Mouse (Mus musculus): ENCODE measurements at regions not wholly inside any gene's neighbourhood (a gene's known extent, or its start where the extent isn't known, plus 50 kb on each side); places are given as distances from the start of the nearest gene placed in this dataset.

GRCm38 (mm10) chr2:174565891-174566290, 77.4 kb upstream of the Zfp831 start:
- WGBS: 70% methylated on average over 7 of the region's 7 CpGs
- no peak overlapping the region for H3K4me3 ChIP-seq (ENCODE audit: low read length)

DNA sequence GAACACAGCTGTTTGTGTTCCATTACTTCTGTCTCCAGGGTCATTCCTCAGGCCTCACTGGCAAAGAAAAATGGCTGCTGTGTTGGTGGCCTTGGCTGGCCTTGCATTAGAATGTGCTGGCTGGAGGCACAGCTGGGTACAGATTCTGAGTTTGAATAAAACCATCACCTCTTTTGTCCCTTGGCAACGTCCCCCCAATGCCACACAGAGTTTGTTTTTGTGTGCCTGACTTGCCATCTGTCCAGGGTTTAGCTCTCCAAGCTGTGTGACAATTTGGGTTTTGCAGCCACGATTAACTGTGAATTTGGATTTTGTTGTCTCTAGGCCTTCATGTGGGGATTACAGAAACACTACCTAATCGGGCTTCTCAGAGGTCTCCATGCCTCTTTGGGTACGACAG, 76.6 kb upstream of the Zfp831 start:
- Histone ChIP-seq H3K9ac (ENCODE audit: low read length) (no peak overlapping the region), H3K27me3 (ENCODE audit: control insufficient read depth, insufficient read depth, low read depth, low read length) (no peaks in the 10 kb centered on the region), H3K4me2 (ENCODE audit: low read depth, low read length) (no peak overlapping the region), H3K36me3 (ENCODE audit: control insufficient read depth, insufficient read depth, low read length) (no peaks in the 10 kb centered on the region), H3K27ac (ENCODE audit: low read length) (no peak overlapping the region), H3K4me1 (replicated peaks; ENCODE audit: control insufficient read depth, insufficient read depth, low read length) (no peaks in the 10 kb centered on the region), H3K4me3 (ENCODE audit: low read length) (no peak overlapping the region), H3K9me3 (ENCODE audit: control insufficient read depth, low read length) (no peaks in the 10 kb centered on the region)
- WGBS: 80% methylated on average over 4 of the region's 4 CpGs
- ATAC-seq (ENCODE audit: low read depth): no peak

More at GRCm38 (mm10) chr2:174565891-174566290, 77.4 kb upstream of the Zfp831 start:
- H3K4me1 ChIP-seq (replicated peaks; ENCODE audit: control insufficient read depth, insufficient read depth, low read length): no peaks in the 10 kb centered on the region
- H3K27me3 ChIP-seq (ENCODE audit: control insufficient read depth, insufficient read depth, low read depth, low read length): no peaks in the 10 kb centered on the region
- H3K9ac ChIP-seq (ENCODE audit: low read length): no peak overlapping the region
- no peaks in the 10 kb centered on the region for H3K9me3 ChIP-seq (ENCODE audit: control insufficient read depth, low read length)
- no peak overlapping the region for H3K27ac ChIP-seq (ENCODE audit: low read length)
- no peaks in the 10 kb centered on the region for H3K36me3 ChIP-seq (ENCODE audit: control insufficient read depth, insufficient read depth, low read length)
- no peak overlapping the region for H3K4me2 ChIP-seq (ENCODE audit: low read depth, low read length)
- ATAC-seq (ENCODE audit: low read depth): no peak

- Histone ChIP-seq H3K4me1 (replicated peaks; ENCODE audit: control insufficient read depth, insufficient read depth, low read length) (no peaks in the 10 kb centered on the region), H3K9me3 (ENCODE audit: control insufficient read depth, low read length) (no peaks in the 10 kb centered on the region), H3K4me3 (ENCODE audit: low read length) (no peak overlapping the region), H3K36me3 (ENCODE audit: control insufficient read depth, insufficient read depth, low read length) (no peaks in the 10 kb centered on the region), H3K9ac (ENCODE audit: low read length) (no peak overlapping the region), H3K27ac (ENCODE audit: low read length) (no peak overlapping the region), H3K4me2 (ENCODE audit: low read depth, low read length) (no peak overlapping the region), H3K27me3 (ENCODE audit: control insufficient read depth, insufficient read depth, low read depth, low read length) (no peaks in the 10 kb centered on the region)
- ATAC-seq (ENCODE audit: low read depth): no peak
- WGBS: 70% methylated on average over 7 of the region's 7 CpGs
Observed at GRCm38 (mm10) chr2:174574804-174575507, 68.4 kb upstream of the Zfp831 start.

- Histone ChIP-seq H3K4me2 (ENCODE audit: low read depth, low read length) (no peak overlapping the region), H3K9ac (ENCODE audit: low read length) (no peak overlapping the region), H3K36me3 (ENCODE audit: control insufficient read depth, insufficient read depth, low read length) (no peaks in the 10 kb centered on the region), H3K27ac (ENCODE audit: low read length) (no peak overlapping the region), H3K27me3 (ENCODE audit: control insufficient read depth, insufficient read depth, low read depth, low read length) (no peaks in the 10 kb centered on the region), H3K4me3 (ENCODE audit: low read length) (no peak overlapping the region), H3K9me3 (ENCODE audit: control insufficient read depth, low read length) (no peaks in the 10 kb centered on the region), H3K4me1 (replicated peaks; ENCODE audit: control insufficient read depth, insufficient read depth, low read length) (no peaks in the 10 kb centered on the region)
- WGBS: 84% methylated on average over 6 of the region's 6 CpGs
- ATAC-seq (ENCODE audit: low read depth): no peak
Observed at GRCm38 (mm10) chr2:174575546-174575945, 67.8 kb upstream of the Zfp831 start.

DNA sequence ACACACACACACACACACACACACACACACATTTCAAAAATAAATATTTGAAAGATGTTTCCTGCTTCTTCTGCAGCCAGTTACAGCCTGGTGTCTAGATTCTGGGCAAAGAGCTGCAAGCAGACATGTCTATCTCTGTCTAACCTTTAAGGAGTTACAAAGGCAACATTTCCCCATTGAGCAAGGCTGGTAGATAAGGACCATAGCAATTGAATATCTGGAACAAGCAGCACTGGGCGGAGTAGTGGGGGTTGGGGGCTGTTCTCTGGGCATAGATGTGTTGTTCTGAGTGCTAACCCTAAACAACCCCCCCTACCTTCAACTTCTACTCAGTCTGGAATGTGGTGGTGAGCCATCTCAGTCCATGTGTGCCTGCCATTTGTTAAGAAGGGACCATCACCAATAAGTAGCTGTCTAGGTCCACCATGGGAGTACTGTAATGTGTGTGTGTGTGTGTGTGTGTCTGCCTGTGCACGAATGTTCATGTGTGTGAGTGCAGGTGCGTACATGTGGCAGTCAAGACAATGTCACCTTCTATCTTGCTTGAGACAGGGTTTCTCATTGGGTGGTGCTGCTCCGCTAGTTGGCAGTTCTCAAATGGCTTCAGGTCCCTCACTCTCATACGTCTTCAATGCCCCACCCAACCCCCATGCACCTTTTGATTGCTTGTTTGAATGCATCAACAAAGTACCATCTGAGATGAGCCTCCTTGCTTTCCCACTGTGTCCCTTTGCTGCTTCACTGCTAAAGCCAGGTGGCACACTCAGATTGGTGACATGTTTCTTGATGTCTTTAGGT, 62.2 kb upstream of the Zfp831 start:
- WGBS: 73% methylated on average over 5 of the region's 5 CpGs
- Histone ChIP-seq H3K36me3 (ENCODE audit: control insufficient read depth, insufficient read depth, low read length) (no peaks in the 10 kb centered on the region), H3K4me2 (ENCODE audit: low read depth, low read length) (no peak overlapping the region), H3K27me3 (ENCODE audit: control insufficient read depth, insufficient read depth, low read depth, low read length) (no peaks in the 10 kb centered on the region), H3K4me3 (ENCODE audit: low read length) (no peak overlapping the region), H3K9ac (ENCODE audit: low read length) (no peak overlapping the region), H3K4me1 (replicated peaks; ENCODE audit: control insufficient read depth, insufficient read depth, low read length) (no peaks in the 10 kb centered on the region), H3K9me3 (ENCODE audit: control insufficient read depth, low read length) (no peaks in the 10 kb centered on the region), H3K27ac (ENCODE audit: low read length) (no peak overlapping the region)
- ATAC-seq (ENCODE audit: low read depth): no peak

- no peak for ATAC-seq (ENCODE audit: low read depth)
- H3K27me3 ChIP-seq (ENCODE audit: control insufficient read depth, insufficient read depth, low read depth, low read length): no peaks in the 10 kb centered on the region
- no peaks in the 10 kb centered on the region for H3K9me3 ChIP-seq (ENCODE audit: control insufficient read depth, low read length)
- 51% methylated on average over 2 of the region's 2 CpGs for WGBS
- H3K9ac ChIP-seq (ENCODE audit: low read length): no peak overlapping the region
- H3K4me2 ChIP-seq (ENCODE audit: low read depth, low read length): no peak overlapping the region
- H3K27ac ChIP-seq (ENCODE audit: low read length): no peak overlapping the region
- H3K4me1 ChIP-seq (replicated peaks; ENCODE audit: control insufficient read depth, insufficient read depth, low read length): no peaks in the 10 kb centered on the region
- H3K36me3 ChIP-seq (ENCODE audit: control insufficient read depth, insufficient read depth, low read length): no peaks in the 10 kb centered on the region
- H3K4me3 ChIP-seq (ENCODE audit: low read length): no peak overlapping the region
Observed at GRCm38 (mm10) chr2:174584272-174584671, 59.1 kb upstream of the Zfp831 start.
